21 mouse cellular contexts compared by ENCODE assay signal in genomic region chr16:8746509-8746908, GRCm38 (mm10). TPM values are rescaled to one million over a fixed set of nuclear protein-coding genes. Genes with fewer than 3 reads are reported as not detected.
A peak's percentile ranks its signal among the peaks of the same experiment; 100 is the strongest.
DNase-seq lines count a peak whose midpoint lies in the region; ATAC-seq and TF ChIP-seq lines count a peak whose summit lies in the region.
"Had no signal": no experiment of that assay in that cellular context is flagged by ENCODE, and none has a peak within 500 bp of the region (broad histone marks: within the 10 kb centered on the region; RNA-seq: fewer than 3 reads in every experiment).

No protein-coding gene starts in this region.

- TF ChIP-seq EP300 in liver, postnatal 0 days (IDR thresholded peaks at IDR 0.05; ENCODE audit: low read depth), result peak; percentile 92

- H3K27ac ChIP-seq in liver, postnatal 0 days (ENCODE audit: low read depth), result peak overlapping the region; percentile 71
- H3K27ac ChIP-seq: embryonic facial prominence, embryonic 15.5 days; gastrocnemius, adult 2 months; macrophage had no signal

- peaks cover 7% of the 10 kb centered on the region for H3K9me3 ChIP-seq in erythroblast, embryonic 14.5 days (ENCODE audit: control insufficient read depth, low read length)
- no peaks in the 10 kb centered on the region for H3K9me3 ChIP-seq in liver, postnatal 0 days (ENCODE audit: low read length)
- H3K9me3 ChIP-seq: embryonic facial prominence, embryonic 15.5 days had no signal

- H3K27me3 ChIP-seq in erythroblast, embryonic 14.5 days (ENCODE audit: control insufficient read depth), result no peaks in the 10 kb centered on the region
- H3K27me3 ChIP-seq in liver, postnatal 0 days (ENCODE audit: insufficient read depth, low read length), result no peaks in the 10 kb centered on the region
- H3K27me3 ChIP-seq: embryonic facial prominence, embryonic 15.5 days; Patski had no signal

- 29% methylated on average over 2 of the region's 2 CpGs for WGBS in liver, postnatal 0 days (ENCODE audit: insufficient replicate concordance)

- TF ChIP-seq CTCF in liver, postnatal 0 days (IDR thresholded peaks at IDR 0.05; ENCODE audit: low read depth), result no peak

- peak; percentile 84 for ATAC-seq in liver, postnatal 0 days
- ATAC-seq: forebrain, embryonic 16.5 days; hindbrain, embryonic 16.5 days; Patski had no signal

- H3K36me3 ChIP-seq in erythroblast, embryonic 14.5 days (ENCODE audit: control insufficient read depth), result peaks cover 30% of the 10 kb centered on the region
- H3K36me3 ChIP-seq in liver, postnatal 0 days (replicated peaks; ENCODE audit: insufficient read depth, low read length), result no peaks in the 10 kb centered on the region
- H3K36me3 ChIP-seq: embryonic facial prominence, embryonic 15.5 days had no signal

- peak overlapping the region; percentile 29 for H3K4me2 ChIP-seq in liver, postnatal 0 days (ENCODE audit: low read depth, low read length)
- H3K4me2 ChIP-seq: embryonic facial prominence, embryonic 15.5 days had no signal

- peak overlapping the region; percentile 19 for H3K4me3 ChIP-seq in erythroblast, embryonic 14.5 days (replicated peaks)
- H3K4me3 ChIP-seq in liver, postnatal 0 days (ENCODE audit: low read depth, low read length), result no peak overlapping the region
- H3K4me3 ChIP-seq: embryonic facial prominence, embryonic 15.5 days; gastrocnemius, adult 2 months had no signal

- peak overlapping the region; percentile 10; the same call in 1 of the 2 replicates for H3K9ac ChIP-seq in liver, postnatal 0 days (replicated peaks)
- H3K9ac ChIP-seq: embryonic facial prominence, embryonic 15.5 days had no signal

- peaks cover 94% of the 10 kb centered on the region for H3K4me1 ChIP-seq in erythroblast, embryonic 14.5 days (ENCODE audit: control insufficient read depth)
- H3K4me1 ChIP-seq in liver, postnatal 0 days (ENCODE audit: insufficient read depth), result peaks cover 46% of the 10 kb centered on the region
- H3K4me1 ChIP-seq: embryonic facial prominence, embryonic 15.5 days had no signal

- peak; percentile 45 for DNase-seq in thymus, postnatal 0 days (ENCODE audit: low spot score)
- no peak for DNase-seq in thymus, adult 18-20 months
- peak; percentile 45 for DNase-seq in liver, postnatal 0 days
- DNase-seq in cerebellum, postnatal 36 days, result no peak
- no peak for DNase-seq in gastrocnemius, adult 18-20 months (ENCODE audit: low spot score)
- DNase-seq in cerebellum, adult 9-10 months, result no peak
- DNase-seq: cerebellum, adult 2 months; gastrocnemius, adult 2 months; heart, adult 18-20 months; heart, postnatal 10 days; kidney, adult 11 months; kidney, postnatal 14 days; lung, adult 2 months; midbrain, embryonic 14.5 days; right cerebral cortex, postnatal 14 days had no signal

RNA-seq across cellular contexts. Expression of gene Usp7, which starts 45.6 kb away (rescaled TPM):
- polyA plus RNA-seq in thymus, postnatal 0 days (2015; fragmentation: Nextera tagmentation; extraction: Ambion mirVana), result 43.0 and 50.3 TPM in 2 replicates
- 6.0 and 6.8 TPM in 2 replicates for polyA plus RNA-seq in erythroblast, embryonic 14.5 days (2012)
- polyA plus RNA-seq in liver, postnatal 0 days (2015; fragmentation: Nextera tagmentation; extraction: Ambion mirVana), result 15.8 and 17.7 TPM in 2 replicates
- total RNA-seq in gastrocnemius, adult 18-20 months (2021), result 10 to 100 TPM; 56.1 to 62.5 TPM

Comparison
In these comparisons a context has a peak if more than half of its experiments do, and no peak if none do; other contexts are left out.
1. DNase-seq: peak in thymus, postnatal 0 days (single experiment) and liver, postnatal 0 days (single experiment); none in thymus, adult 18-20 months (0 of 2), cerebellum, postnatal 36 days (0 of 2), gastrocnemius, adult 18-20 months (single experiment) and cerebellum, adult 9-10 months (single experiment).